Mouse (Mus musculus) T-cell, adult 2 months (primary cell): Measurements from ENCODE around the gene Scn1b.

Experiments
- DNase-seq: peaks from one replicate; pipeline ENCODE4 v3.0.0; 2022; ENCODE audit warnings: low spot score

Gene Scn1b

DNA sequence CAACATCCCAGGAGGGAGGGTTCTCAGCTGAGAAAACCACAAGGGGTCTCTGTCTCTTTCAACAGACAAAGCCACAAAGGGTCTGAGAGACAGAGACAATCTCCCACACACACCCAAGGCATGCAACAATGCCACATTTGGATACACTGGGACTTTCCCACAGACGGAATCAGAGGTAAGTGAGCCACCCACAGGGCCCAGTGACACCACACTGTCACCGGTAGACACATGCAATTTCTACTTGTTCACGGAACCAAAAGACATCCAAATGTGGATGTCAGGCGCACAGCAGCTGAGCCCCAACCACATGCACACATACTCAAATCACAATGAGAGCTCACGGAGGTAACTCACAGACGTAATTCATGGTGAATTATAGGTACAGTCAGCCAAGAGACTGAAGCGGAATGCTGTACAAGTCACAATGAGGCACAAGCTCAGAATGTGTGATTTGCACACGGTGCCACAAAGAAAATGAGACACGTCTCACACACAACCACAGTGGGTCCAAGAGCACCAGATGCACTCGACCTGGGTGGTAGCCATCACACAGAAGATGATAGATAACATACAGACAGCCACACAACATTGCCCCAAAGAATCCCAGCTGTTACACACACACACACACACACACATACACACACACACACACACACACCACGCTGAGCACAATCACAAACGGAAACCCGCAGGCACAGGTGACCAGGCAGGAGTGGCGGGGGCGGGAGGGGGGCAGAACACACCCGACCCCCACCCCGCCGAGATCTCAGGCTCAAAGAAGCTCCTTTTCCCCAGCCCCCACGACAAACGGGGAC, 23.2 kb upstream of the Scn1b start:
- peak; percentile 78 for DNase-seq

DNA sequence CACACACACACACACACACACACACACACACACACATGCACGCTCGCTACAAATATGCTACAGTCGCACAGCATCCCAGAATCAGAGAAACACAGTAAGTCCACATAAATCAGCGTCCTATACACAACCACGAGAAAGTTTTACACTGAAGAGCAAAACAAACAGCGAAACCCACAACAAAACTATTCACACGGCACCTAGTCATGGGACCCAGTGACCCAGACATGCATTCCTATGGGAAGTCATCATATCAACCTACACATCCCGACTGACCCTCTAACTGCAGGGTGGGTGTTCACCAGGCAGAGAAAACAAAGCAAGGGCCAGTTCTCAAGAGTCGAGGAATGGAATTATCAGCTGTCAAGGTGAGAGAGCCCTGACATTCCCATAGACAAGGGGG, 22.5 kb upstream of the Scn1b start:
- no peak for DNase-seq

DNA sequence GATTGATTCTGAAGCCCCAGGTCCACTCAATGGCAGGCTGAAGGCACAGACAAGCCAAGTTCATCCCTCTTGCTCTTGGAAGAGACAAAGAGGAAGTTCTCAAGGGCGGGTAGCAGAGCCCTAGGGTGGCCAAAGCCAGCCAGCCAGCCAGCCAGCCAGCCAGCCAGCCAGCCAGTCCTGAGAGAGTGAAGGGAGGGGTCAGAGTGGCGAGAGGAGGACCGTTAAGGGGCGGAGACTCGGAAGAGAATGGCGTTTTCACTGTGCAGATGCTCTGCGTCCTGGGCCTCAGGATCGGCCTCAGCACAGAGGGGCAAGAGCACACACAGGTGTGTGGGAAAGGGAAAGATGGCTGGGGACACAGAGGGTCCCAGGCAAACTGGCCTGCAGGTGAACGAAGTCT, 22.0 kb upstream of the Scn1b start:
- DNase-seq, result no peak

DNA sequence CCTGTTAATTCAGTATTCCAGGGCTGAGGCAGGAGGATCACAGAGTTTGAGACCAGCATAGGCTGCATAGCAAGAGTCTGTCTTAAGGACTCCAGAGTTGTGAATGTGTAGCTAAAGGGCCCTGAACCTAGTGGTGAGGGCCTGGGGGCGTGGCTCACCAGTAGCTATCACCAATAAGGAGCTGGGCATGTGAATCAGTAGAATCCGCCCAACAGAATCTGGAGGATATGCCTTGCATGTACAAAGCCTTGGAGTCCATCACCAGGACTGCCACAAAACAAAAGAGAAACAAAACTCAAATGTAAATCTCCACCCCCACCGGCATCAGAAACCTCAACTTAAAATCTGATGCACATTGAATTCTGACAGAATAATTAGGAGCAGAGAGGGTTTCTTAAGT, 21.3 kb upstream of the Scn1b start:
- peak; percentile 83 for DNase-seq

DNA sequence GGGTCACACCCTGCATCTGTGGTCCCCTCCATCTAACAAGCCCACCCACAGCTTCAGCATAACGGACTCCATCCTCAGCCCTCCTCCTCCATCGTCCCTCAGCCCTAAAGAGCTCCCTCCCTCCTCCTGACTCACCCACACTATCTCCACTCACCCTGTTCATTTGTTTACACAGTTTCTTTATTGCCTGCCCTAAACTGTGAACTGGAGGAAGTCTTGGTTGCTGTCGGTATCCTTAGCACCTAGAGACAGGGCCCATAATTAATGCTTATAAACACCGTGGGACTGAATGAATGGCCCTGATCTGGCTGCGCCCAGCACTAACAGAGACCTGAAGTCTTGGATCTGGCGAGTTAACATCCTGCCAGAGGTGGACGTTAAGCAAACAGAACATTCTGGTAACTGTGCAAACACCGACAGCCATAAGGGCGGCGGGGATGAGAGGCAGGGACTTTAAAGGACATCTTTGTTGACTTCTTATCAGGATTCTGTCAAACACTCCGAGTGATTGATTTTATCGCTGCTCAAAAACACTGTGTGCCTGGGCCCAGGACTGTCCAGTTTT, 18.9 kb upstream of the Scn1b start:
- no peak for DNase-seq

DNA sequence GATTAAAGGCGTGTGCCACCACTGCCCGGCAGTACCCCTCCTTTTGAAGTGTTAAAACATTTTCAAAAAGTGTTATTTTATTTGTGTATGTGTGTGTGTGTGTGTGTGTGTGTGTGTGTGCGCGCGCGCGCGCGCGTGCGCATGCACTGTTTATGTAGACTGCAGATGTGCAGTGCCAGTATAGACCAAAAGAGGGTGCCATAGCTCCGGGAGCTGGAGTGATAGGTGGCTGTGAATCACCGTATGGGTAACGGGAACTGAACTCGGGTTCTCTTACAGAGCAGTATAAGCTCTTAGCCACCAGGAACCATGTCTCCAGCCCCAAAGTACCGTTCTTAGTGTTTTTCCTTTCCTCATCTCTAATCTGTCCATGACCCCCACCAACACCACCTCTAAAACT, 18.1 kb upstream of the Scn1b start:
- peak; percentile 64 for DNase-seq

DNA sequence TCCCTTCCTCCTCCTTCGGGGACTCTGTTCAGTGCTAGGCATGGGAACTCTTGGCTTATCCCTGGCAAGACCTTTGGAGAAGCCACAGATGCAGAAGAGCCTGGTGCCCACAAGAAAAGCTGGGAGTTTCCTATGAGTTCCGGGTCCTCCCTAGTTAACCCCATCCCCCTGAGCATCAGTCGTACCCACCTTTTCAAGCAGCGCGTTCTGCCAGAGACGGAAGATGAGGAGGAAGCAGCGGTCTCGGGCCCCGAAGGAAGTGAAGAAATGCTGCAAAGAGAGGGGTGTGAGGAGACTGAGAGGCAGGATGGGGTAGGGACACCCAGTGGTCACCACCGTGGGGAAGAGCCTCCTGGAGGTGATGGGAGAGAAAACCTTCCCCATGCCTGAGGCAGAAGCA, 14.1 kb upstream of the Scn1b start:
- DNase-seq, result no peak

DNA sequence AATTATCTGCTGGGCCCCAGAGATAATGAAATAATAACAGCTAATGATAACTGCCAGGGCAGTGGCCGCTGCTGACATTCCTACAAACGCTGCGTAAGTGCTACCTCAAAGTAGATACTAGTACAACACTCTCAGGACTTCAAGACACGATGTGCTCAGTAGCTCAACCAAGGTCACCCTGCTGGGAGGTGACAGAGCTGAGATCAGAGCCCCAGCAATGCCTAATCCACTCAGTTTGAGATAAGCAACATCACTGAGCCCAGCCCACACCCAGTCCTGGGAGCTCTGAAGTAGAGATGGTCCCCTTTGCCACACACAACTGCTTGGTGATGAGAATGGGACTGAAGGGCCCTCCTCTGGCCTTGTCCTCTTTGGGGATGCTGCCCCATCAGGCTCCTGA, 13.5 kb upstream of the Scn1b start:
- DNase-seq, result no peak

DNA sequence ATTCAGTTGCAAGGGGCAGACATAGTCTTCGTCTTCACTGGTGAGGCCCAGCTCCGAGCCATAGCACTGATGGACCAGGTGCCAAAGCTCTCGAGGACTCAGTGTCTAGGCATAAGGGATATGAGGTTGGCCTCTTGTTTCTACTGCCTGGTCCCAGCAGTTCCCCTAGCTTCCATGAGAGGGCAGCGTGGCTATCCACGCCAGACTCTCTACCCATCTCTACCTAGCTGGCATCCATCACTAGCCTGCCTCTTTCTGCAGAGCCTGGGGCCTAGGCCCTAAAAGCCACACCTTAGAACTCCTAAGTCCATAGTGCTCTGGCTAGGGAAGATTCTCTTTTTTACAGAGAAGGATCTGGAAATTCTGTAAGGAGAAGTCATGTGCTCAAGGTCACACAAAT, 13.0 kb upstream of the Scn1b start:
- DNase-seq, result peak; percentile 73

DNA sequence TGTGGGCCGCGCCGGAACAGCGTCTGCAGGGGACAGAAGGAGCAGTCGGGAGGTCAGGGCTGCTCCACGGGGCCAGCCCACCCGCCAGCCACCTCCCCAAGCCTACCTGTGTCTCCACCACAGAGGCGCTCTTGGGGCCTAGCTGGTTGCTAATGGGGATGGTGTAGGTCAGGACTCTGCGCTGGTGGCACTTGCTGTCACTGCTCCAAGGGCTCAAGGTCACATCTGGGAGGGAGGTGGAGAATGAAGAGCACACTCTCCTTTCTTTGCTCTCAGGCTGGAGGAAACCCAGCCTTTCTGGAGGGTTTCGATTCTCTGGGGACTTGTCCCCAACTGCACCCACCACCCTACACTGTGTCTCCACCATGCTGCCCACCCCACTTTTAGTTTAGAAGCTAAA, 8.9 kb upstream of the Scn1b start:
- DNase-seq, result no peak

DNA sequence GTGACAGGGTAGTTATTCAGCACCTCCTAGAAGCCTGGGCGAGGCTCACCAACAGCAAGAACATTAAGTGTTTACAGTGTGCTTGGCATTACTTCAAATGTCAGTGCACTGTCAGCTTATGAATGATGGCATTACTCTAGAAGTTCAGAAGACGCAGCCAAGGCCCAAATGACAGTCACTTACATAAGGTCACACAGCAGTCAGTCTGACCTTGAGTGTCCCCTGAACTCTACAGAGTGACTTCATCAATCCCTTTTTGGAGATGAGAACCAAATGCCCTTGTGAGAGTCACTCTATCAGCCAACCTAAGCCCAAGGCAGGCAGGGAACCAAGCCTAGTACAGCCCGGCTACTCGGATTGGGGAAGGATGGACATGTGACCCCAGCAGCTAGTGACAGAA, 5.1 kb upstream of the Scn1b start:
- no peak for DNase-seq

DNA sequence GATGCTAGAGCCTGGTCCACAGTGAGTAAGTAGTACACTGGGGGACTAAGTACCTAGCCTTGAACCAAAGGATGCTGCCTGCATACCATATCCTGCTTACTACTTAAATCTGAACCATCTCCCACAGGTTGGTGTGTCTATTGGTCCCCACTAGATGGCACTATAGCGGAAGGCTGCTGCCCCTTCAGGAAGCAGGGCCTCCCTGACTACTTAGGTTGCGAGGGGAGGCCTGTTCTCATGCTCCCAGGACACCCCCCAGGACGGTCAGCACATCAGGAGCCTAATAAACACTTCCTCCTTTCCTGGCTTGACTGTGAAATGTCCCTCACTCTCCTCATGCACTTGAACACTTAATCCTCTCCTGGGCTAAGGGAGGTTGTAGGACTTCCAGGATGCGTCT, 4.0 kb upstream of the Scn1b start:
- DNase-seq, result peak; percentile 76

DNA sequence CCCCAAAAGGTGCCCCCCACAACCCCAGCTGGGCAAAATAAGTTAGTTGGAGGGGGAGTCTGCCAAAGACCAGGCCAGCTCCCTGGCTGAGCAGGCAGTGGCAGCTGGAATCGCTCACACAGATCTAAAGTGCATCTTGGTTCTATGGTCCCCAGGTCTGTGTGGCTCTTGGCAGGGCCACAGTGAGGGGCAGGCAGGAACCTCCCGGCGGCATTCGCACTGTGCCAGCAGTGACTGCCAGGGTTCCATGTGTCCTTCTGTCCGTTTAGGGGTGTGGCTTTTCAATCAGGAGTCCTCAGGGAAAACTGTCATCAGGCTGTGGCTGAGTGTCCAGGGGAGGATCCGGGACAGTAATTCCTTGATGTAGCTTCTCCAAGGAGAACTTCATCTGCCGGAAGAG, 3.4 kb upstream of the Scn1b start:
- DNase-seq, result no peak

DNA sequence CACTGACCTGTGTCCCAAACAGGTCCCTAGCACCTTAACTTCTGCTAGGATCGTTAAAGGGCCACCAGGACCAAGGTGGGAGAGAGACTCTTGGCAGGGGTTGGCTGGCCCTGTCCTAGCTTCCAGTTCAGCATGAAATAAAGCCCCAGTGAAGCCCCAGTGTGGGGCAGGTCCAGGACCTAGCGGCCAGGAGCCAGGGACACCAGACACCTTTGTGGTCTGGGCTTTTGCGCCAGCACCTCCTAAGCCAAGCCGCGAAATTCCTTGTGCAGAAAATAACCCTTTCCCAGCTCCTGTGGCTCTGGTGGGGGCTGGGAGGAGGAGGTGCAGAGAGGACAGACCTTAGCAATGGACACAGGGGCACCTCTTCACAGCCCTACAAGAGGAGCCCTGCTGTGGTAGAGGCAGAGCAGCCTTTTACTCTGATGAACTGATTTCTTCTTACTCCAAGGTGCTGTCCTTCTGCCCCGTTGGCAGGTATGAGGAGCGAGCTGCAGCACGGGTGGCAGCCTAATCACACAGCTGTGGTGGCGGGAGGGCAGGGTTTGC, 1.4 kb upstream of the Scn1b start:
- DNase-seq, result no peak

DNA sequence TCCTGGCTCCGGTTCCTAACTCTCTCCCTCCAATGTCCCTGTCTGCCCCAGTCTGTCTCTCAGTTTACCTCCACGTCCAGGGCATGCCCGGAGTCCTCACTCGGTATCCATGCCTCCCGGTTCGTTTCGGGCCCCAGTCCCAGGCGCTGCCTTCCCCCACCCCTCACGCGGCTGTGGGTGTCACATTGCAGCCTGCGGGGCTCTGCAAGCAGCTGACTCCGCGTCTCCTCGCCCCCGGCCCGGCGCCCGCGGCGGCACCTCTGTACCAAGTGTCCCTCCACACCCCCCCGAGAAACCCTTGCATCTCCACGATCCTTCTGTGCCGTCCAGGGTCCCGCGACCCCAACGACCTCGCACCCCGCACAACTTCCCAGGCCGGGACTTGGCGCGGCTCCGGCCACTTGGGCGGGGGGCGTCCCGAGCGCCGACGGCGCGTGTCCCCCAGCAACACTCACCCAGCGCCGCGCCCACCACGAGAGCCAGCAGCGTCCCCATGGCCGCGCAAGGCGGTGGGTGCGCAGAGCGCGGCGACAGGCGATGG, 522 bp downstream of the Scn1b start:
- no peak for DNase-seq

DNA sequence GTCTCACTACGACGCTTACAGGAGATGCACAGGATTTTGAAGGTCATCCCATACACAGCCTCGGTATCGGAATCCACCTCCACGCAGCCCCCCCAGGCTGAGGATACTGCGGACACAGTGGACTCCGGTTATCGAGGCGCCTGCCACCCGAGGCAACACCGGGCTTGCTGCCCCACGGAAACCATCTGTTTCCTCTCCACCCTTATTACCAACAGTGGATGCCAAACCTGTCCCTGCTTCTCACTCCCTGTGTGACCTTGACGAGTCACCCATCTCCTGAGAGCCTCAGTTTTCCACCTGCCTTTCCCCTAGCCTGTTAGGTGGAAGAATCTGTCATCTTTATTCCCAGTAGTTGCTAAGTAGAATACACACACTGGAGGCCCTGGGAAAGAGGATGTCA, 1.7 kb downstream of the Scn1b start:
- no peak for DNase-seq

DNA sequence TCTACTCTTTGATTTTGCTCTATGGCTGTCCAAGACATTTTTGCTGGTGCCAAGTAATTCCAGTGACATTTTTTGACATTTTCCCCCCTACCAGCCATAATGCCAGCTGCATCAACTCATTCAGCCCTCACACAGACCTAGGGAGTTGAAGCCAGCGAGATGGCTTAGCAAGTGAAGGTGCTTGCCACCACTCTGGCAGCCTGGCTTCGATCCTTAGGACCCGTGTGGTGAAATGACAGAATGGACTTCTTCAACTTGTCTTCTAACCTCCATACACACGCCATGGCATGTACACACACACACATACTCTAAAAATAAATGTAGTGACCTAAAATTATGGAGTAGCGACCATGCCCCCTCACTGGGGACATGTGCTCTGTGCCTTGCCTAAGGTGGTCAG, 2.4 kb downstream of the Scn1b start:
- DNase-seq, result no peak

DNA sequence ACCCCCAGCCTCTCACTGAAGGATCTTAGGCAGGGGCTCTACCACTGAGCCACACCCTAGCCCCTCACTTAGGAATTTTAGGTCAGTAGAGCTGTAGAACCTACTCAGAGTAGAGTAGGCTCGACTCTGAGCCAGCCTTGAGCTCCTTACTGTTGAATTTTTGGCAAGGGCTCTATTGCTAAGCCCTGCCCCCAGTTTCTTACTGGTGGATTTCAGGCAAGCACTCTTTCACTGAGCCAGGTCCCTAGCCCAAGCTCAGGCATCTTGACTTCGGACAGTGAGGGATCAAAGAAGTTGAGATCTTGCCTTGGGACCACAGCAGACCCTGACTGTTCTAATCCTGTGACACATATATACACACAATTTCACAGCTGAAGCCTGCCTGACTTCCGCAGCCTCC, 3.1 kb downstream of the Scn1b start:
- no peak for DNase-seq

DNA sequence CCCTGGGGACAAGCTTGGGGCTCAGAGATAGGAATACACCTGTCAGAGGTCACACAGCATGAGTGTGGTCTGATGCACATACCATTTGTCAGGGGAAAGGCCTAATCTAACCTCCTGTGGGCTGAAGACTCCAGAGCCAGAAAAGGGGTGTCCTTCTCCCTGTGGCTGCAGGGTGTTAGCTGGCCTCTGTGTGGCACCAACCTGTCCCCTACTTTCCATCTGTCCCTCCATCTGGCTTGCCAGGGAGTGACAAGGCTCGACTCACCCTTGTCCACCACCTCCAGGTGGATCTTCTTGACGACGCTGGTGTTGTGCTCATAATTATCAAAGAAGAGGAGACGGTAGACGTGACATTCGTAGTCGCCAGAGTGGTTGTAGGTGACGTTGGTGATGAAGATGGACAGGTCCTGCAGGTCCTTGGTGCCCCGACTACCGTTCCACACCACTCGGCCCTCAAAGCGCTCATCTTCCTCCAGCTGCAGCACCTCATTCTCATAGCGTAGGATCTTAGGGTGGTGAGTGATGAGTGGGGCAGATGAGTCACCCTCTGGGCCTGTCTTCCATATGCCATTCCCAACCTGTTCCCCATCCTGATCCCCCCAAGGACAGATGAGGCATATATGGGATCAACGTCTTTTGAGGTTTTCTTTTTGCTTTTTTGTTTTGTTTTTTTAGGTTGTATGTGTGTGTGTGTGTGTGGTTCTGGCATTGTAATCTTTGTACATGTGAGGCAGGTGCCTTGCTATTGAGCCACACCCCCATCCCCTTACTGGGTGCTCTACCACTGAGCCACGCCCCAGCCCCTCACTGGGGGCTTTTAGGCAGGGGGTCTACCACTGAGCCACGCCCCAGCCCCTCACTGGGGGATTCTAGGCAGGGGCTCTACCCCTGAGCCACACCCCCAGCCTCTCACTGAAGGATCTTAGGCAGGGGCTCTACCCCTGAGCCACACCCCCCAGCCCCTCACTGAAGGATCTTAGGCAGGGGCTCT, 3.9 kb downstream of the Scn1b start:
- no peak for DNase-seq

DNA sequence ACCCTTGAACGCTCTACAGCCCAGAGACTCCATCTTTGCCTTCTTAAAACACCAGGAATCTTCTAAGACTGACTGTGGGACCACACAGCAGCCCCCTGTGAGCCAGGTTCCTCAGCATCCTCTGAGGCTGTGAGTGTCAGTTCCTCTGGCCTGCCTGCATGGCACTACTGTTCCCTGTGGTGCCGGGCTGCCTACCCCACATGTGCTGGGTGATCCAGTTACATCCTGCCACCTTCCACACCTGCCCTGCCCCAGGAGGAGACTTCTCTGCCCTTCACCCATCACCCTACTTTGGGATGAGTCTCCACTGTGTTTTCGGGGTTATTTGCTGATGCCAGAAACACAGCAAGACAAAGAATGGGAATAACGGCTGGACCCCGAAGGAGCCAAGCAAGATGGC, 7.2 kb downstream of the Scn1b start:
- no peak for DNase-seq

DNA sequence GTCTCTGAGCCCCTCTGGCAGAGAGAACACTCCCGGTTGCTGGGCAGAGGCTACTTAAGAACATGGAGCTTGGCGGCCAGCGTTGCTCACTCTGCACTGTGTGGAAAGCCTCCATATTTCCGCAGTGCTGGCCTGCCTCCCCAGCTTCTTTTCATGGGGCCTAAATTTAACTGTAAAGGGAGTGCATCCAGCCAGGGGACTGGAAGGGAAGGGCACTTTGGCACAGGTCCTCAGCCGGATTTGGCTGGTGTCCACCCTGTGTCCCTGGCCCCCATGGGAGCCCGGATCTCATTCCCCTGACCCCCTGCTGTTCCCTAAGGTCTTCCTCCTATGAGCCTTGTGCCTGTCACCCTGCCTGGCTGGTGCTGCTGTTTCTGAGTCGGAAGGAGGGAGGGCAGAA, 8.3 kb downstream of the Scn1b start:
- DNase-seq, result no peak

DNA sequence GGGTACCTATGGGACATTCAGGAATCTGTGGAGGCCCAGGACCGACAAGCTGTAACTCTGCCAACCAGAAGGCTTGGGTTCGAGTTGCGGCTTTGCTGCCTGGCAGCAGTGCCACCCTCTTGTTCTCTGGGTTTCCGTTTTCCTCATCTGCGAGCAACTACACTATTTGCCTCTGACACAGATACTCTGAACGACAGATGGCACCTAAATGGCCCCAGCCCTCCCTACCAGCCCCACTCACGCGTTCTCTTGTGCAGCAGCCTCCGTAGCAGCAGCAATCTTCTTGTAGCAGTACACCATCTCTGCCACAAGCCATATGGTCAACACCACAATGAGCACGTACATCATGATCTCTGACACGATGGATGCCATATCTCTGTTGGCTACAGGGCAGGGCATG, 9.3 kb downstream of the Scn1b start:
- no peak for DNase-seq
